Mouse (Mus musculus): ENCODE results near the gene Ptprcap. TPM values are rescaled to one million over a fixed set of nuclear protein-coding genes. Genes with fewer than 3 reads are reported as not detected.
A peak's percentile ranks its signal among the peaks of the same experiment; 100 is the strongest.

Gene Ptprcap
- total RNA-seq, 2 experiments from 2014 or later = 1.2 to 1.7 TPM

DNA sequence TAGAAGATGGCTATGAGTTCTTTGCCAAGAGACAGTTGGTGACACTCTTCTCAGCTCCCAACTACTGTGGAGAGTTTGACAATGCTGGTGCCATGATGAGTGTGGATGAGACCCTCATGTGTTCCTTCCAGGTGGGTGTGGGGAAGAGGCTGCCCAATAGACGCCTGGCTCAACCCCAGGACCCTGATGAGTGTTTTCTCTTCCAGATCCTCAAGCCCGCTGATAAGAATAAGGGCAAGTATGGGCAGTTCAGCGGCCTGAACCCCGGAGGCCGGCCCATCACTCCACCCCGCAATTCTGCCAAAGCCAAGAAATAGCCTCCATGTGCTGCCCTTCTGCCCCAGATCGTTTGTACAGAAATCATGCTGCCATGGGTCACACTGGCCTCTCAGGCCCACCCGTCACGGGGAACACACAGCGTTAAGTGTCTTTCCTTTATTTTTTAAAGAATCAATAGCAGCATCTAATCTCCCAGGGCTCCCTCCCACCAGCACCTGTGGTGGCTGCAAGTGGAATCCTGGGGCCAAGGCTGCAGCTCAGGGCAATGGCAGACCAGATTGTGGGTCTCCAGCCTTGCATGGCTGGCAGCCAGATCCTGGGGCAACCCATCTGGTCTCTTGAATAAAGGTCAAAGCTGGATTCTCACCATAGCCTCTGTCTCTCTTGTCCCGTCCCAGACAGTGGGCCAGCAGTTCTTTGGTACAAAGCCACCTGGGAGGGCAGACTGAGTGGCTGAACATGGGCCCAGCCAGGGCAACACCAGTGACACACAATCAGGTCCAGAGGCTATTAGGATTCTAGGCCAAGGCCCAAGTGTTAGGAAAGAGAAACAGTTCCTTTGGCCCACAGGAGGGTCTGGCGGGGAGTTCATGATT lies 41.6 kb downstream of the Ptprcap start:
- intact Hi-C loops (cut with DNase I) = no loop called here
- DNase-seq (ENCODE audit: extremely low spot score in 1 of 2, low spot score in 2 of 2) = no peak
- no peak for TF ChIP-seq CTCF (IDR thresholded peaks at IDR 0.05)
- Histone ChIP-seq H3K27ac (no peak overlapping the region), H3K4me3 (no peak overlapping the region)

GRCm38 (mm10) chr19:4196048-4196447 lies 42.6 kb downstream of the Ptprcap start:
- no peak for DNase-seq (ENCODE audit: extremely low spot score in 1 of 2, low spot score in 2 of 2)
- intact Hi-C loops (cut with DNase I) = no loop called here
- Histone ChIP-seq H3K27ac (no peak overlapping the region), H3K4me3 (no peak overlapping the region)
- no peak for TF ChIP-seq CTCF (IDR thresholded peaks at IDR 0.05)

- H3K4me3 ChIP-seq = no peak overlapping the region
- no peak overlapping the region for H3K27ac ChIP-seq
- DNase-seq (ENCODE audit: extremely low spot score in 1 of 2, low spot score in 2 of 2) = no peak
- intact Hi-C loops (cut with DNase I) = no loop called here
- TF ChIP-seq CTCF (IDR thresholded peaks at IDR 0.05) = no peak
These were observed 43.1 kb downstream of the Ptprcap start for GRCm38 (mm10) chr19:4196548-4196947.

DNA sequence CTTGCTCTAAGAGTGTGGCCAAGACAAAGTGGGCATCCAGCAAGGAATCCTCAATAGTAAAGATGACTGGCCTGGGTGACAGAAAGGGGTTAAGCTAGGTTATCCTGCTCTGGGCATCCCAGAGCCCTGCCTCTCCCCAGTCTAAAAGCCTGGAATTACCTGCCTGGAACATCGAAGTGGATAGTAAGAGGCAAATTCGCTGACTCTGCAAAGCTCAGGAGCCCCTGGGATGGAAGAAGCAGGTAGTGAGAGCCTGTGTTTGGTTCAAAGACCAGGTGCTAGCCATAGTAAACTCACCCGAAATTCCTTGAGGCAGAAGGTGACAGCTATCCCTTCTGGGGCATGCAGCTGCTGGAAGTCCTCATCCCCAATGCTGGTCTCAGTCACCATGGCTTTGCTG lies 43.8 kb downstream of the Ptprcap start:
- no peak for DNase-seq (ENCODE audit: extremely low spot score in 1 of 2, low spot score in 2 of 2)

DNA sequence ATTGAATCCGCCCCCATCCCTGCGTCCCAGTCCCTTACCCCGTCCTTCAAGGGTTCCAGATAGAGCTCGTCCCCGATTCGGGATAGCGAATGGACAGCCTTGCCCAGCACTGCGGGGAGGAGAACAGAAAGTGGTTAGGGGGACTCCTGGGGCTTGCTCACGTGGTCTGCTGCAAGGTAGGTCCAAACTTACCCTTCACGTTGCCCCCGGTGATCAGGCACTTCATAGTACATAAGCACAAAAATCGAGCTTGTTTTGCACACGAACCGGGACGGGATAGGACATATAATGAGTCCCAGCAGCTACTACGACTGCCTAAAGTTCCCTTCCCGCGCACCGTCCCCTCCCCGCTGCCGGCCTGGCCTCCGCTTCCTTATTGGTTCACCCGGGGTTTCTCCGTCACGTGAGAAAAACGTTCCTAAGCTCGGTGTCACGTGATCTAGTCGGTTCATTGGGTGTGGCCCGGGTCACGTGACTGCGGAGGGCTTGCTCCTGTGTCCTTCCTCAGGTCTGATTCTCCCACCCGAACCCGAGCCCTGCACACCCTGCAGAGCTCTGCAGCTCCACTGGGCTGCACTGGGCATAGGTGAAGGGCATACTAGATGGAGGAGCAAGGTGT lies 48.0 kb downstream of the Ptprcap start, which contains the start of gene Rad9a:
Gene Rad9a, minus strand, starts transcription at position 372 of the 619 bp plus-strand sequence.
- H3K27ac ChIP-seq = peak within 1 kb of the TSS; percentile 95
- DNase-seq (ENCODE audit: extremely low spot score in 1 of 2, low spot score in 2 of 2) = peak; percentile 92 to 94
- peak within 1 kb of the TSS; percentile 70 for H3K4me3 ChIP-seq
- intact Hi-C loops (cut with DNase I) = loop anchor here (5.0 kb wide), 1 partner anchor 104 kb away; the partner anchor contains the start of genes Cdk2ap2 and Pitpnm1
- TF ChIP-seq CTCF (IDR thresholded peaks at IDR 0.05) = no peak; the same call in 1 of the 2 replicates

More for the DNA sequence above, 43.8 kb downstream of the Ptprcap start:
- Histone ChIP-seq H3K27ac (no peak overlapping the region), H3K4me3 (no peak overlapping the region)
- intact Hi-C loops (cut with DNase I) = no loop called here
- no peak for TF ChIP-seq CTCF (IDR thresholded peaks at IDR 0.05)

GRCm38 (mm10) chr19:4202149-4202548 lies 48.7 kb downstream of the Ptprcap start:
- TF ChIP-seq CTCF (IDR thresholded peaks at IDR 0.05) = no peak
- Histone ChIP-seq H3K4me3 (peak overlapping the region; percentile 70), H3K27ac (peak overlapping the region; percentile 95)
- intact Hi-C loops (cut with DNase I) = loop anchor here (5.0 kb wide), 1 partner anchor 105 kb away; the partner anchor contains the start of genes Cdk2ap2 and Pitpnm1
- DNase-seq (ENCODE audit: extremely low spot score in 1 of 2, low spot score in 2 of 2) = no peak

DNA sequence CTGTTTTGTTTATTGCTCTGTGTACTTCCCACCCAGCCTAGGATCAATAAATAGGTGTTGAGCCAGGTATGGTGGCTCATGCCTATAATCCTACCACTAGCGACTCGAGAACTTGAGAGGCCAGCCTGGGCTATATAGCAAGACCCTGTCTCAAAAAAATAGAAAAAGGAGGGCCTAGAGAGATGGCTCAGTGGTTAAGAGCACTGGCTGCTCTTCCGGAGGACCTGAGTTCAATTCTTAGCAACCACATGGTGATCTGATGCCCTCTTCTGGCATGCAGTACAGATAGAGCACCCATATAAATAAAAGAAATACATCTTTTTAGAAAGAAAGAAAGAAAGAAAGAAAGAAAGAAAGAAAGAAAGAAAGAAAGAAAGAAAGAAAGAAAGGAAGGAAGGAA lies 49.7 kb downstream of the Ptprcap start:
- intact Hi-C loops (cut with DNase I) = loop anchor here (5.0 kb wide), 1 partner anchor 106 kb away; the partner anchor contains the start of genes Cdk2ap2 and Pitpnm1
- no peak; the same call in 1 of the 2 replicates for TF ChIP-seq CTCF (IDR thresholded peaks at IDR 0.05)

GRCm38 (mm10) chr19:4203604-4204326 lies 50.4 kb downstream of the Ptprcap start:
- intact Hi-C loops (cut with DNase I) = loop anchor here (2.0 to 5.0 kb wide), 2 partner anchors 49 to 106 kb away; partner anchors contain the start of genes Cdk2ap2 and Pitpnm1
- no peak for TF ChIP-seq CTCF (IDR thresholded peaks at IDR 0.05)
- no peak for DNase-seq (ENCODE audit: extremely low spot score in 1 of 2, low spot score in 2 of 2)
- H3K4me3 ChIP-seq = no peak overlapping the region
- peak overlapping the region; percentile 76 for H3K27ac ChIP-seq

More for the DNA sequence above, 49.7 kb downstream of the Ptprcap start:
- Histone ChIP-seq H3K27ac (peak overlapping the region; percentile 95; the same call in 1 of the 2 replicates), H3K4me3 (no peak overlapping the region)
- DNase-seq (ENCODE audit: extremely low spot score in 1 of 2, low spot score in 2 of 2) = no peak

GRCm38 (mm10) chr19:4204889-4205288 lies 51.5 kb downstream of the Ptprcap start:
- intact Hi-C loops (cut with DNase I) = loop anchor here (2.0 to 5.0 kb wide), 2 partner anchors 48 to 108 kb away; partner anchors contain the start of genes Cdk2ap2 and Pitpnm1
- TF ChIP-seq CTCF (IDR thresholded peaks at IDR 0.05) = peak; percentile 35
- DNase-seq (ENCODE audit: extremely low spot score in 1 of 2, low spot score in 2 of 2) = no peak
- H3K27ac ChIP-seq = peak overlapping the region; percentile 76
- H3K4me3 ChIP-seq = no peak overlapping the region

Other genes starting within 250 kb of the Ptprcap start
- 10 to 100 TPM; 14.9 to 20.1 TPM for gene Tcirg1, start 246.5 kb upstream of the Ptprcap start, total RNA-seq (2021)
- gene Ndufs8, start 240.8 kb upstream of the Ptprcap start, total RNA-seq (2021) = 100 to 1,000 TPM; 129 to 133 TPM
- gene Aldh3b1, start 223.8 kb upstream of the Ptprcap start, total RNA-seq (2021) = 1 to 10 TPM; 2.3 to 3.3 TPM
- 10 to 100 TPM; 12.9 to 16.3 TPM for gene Unc93b1, start 218.4 kb upstream of the Ptprcap start, total RNA-seq (2021)
- gene Aldh3b3, start 195.0 kb upstream of the Ptprcap start, total RNA-seq (2021) = under 1 TPM in 1 of 2 experiments, not detected in 1; 0.11 TPM
- 1 to 10 TPM in 1 of 2 experiments, under 1 TPM in 1; 0.93 to 1.5 TPM for gene Aldh3b2, start 181.3 kb upstream of the Ptprcap start, total RNA-seq (2021)
- gene Acy3, start 167.0 kb upstream of the Ptprcap start, total RNA-seq (2021) = 1 to 10 TPM; 3.3 to 4.1 TPM
- not detected for gene Tbx10, start 160.9 kb upstream of the Ptprcap start, total RNA-seq (2021)
- 10 to 100 TPM in 1 of 2 experiments, 1 to 10 TPM in 1; 8.3 to 10.2 TPM for gene Nudt8, start 153.0 kb upstream of the Ptprcap start, total RNA-seq (2021)
- 1 to 10 TPM; 1.8 TPM for gene Gm49405, start 153.0 kb upstream of the Ptprcap start, total RNA-seq (2021)
- gene Doc2g, start 150.3 kb upstream of the Ptprcap start, total RNA-seq (2021) = 1 to 10 TPM; 4.8 to 5.9 TPM
- gene Ndufv1, start 140.8 kb upstream of the Ptprcap start, total RNA-seq (2021) = 100 to 1,000 TPM; 242 to 257 TPM
- gene Gstp1, start 115.6 kb upstream of the Ptprcap start, total RNA-seq (2021) = 100 to 1,000 TPM; 299 to 324 TPM
- gene Gstp2, start 107.6 kb upstream of the Ptprcap start, total RNA-seq (2021) = 10 to 100 TPM; 39.5 to 52.8 TPM
- not detected for gene Gstp3, start 94.0 kb upstream of the Ptprcap start, total RNA-seq (2021)
- gene Cabp2, start 72.0 kb upstream of the Ptprcap start, total RNA-seq (2021) = not detected
- gene Cdk2ap2, start 56.4 kb upstream of the Ptprcap start, total RNA-seq (2021) = 10 to 100 TPM; 28.4 to 32.5 TPM
- 100 to 1,000 TPM; 217 to 229 TPM for gene Pitpnm1, start 53.6 kb upstream of the Ptprcap start, total RNA-seq (2021)
- gene Aip, start 27.7 kb upstream of the Ptprcap start, total RNA-seq (2021) = 100 to 1,000 TPM; 118 to 125 TPM
- gene Gpr152, start 13.8 kb upstream of the Ptprcap start, total RNA-seq (2021) = not detected
- under 1 TPM in 1 of 2 experiments, not detected in 1; 0.26 TPM for gene Cabp4, start 9.6 kb upstream of the Ptprcap start, total RNA-seq (2021)
- 10 to 100 TPM; 72.6 to 82.2 TPM for gene Coro1b, start 5.0 kb upstream of the Ptprcap start, total RNA-seq (2021)
- 10 to 100 TPM; 34.0 to 46.8 TPM for gene Rps6kb2, start 9.8 kb downstream of the Ptprcap start, total RNA-seq (2021)
- gene Carns1, start 21.9 kb downstream of the Ptprcap start, total RNA-seq (2021) = 1 to 10 TPM; 6.9 to 7.3 TPM
- gene Tbc1d10c, start 37.7 kb downstream of the Ptprcap start, total RNA-seq (2021) = 1 to 10 TPM; 1.4 to 1.5 TPM
- gene Ppp1ca, start 38.5 kb downstream of the Ptprcap start, total RNA-seq (2021) = 100 to 1,000 TPM; 293 to 306 TPM
- gene Rad9a, start 48.1 kb downstream of the Ptprcap start, total RNA-seq (2021) = 10 to 100 TPM in 1 of 2 experiments, 1 to 10 TPM in 1; 8.7 to 10.1 TPM
- 1 to 10 TPM; 1.3 to 2.1 TPM for gene Clcf1, start 60.6 kb downstream of the Ptprcap start, total RNA-seq (2021)
- gene AC109138.7, start 60.8 kb downstream of the Ptprcap start, total RNA-seq (2021) = not detected
- gene Pold4, start 78.3 kb downstream of the Ptprcap start, total RNA-seq (2021) = 10 to 100 TPM; 15.4 to 17.6 TPM
- 10 to 100 TPM; 60.9 to 72.6 TPM for gene Ssh3, start 115.6 kb downstream of the Ptprcap start, total RNA-seq (2021)
- gene Ankrd13d, start 129.5 kb downstream of the Ptprcap start, total RNA-seq (2021) = 10 to 100 TPM; 68.7 to 75.0 TPM
- 100 to 1,000 TPM; 236 to 248 TPM for gene Grk2, start 152.6 kb downstream of the Ptprcap start, total RNA-seq (2021)
- 10 to 100 TPM; 73.2 to 92.3 TPM for gene Kdm2a, start 244.7 kb downstream of the Ptprcap start, total RNA-seq (2021)

Measured in left cerebral cortex, adult 2 months (tissue).